Mouse (Mus musculus) lung, adult 2 months (tissue): Measurements from ENCODE around the gene Ankrd55. TPM values are rescaled to one million over a fixed set of nuclear protein-coding genes. Genes with fewer than 3 reads are reported as not detected.

Source experiments
- DNase-seq: peaks from one replicate; pipeline ENCODE4 v3.0.0; 2022
- H3K4me1 ChIP-seq: fragments of 200-500 bp; 2 replicates; pipeline ENCODE4 v1.6.1; 2011; ENCODE audit warnings: low read length; ENCODE audit not compliant: control insufficient read depth, insufficient read depth
- H3K4me3 ChIP-seq: fragments of 200-500 bp; replicated peaks from 2 replicates; pipeline ENCODE3; 2011; ENCODE audit warnings: low read depth, mild to moderate bottlenecking, control low read depth, low read length; ENCODE audit errors: extremely low read depth
- CTCF ChIP-seq: fragments of 200-500 bp; IDR thresholded peaks from 2 replicates; pipeline ENCODE4 v1.5.1; 2011; ENCODE audit warnings: mild to moderate bottlenecking, low read length, control low read depth; ENCODE audit not compliant: insufficient read depth
- POLR2A ChIP-seq: fragments of 200-500 bp; IDR thresholded peaks from 2 replicates; pipeline ENCODE4 v1.6.1; 2011; ENCODE audit warnings: low read depth, mild to moderate bottlenecking, control low read depth, low read length, borderline replicate concordance; ENCODE audit errors: extremely low read depth
- WGBS: fragments of 180-500 bp; shearing (Covaris S2); methylation state at CpG from one replicate; pipeline ENCODE4 v1.1.7; 2018; 5-methylcytosine and 5-hydroxymethylcytosine counted together
- polyA plus RNA-seq: library from polyadenylated mRNA; depleted of rRNA; stranded (reverse); fragments of >200 nt; gene quantifications from 2 replicates; pipeline ENCODE4 v1.2.3, GENCODE M21; 2012; rRNA removed

Ankrd55 gene
- polyA plus RNA-seq = 0.07 and 0.15 TPM in 2 replicates

GRCm38 (mm10) chr13:112288225-112289178 lies at the start of gene Ankrd55:
Gene Ankrd55 (plus strand): TSS chr13:112288451.
- WGBS = 13% methylated on average over 22 of the region's 22 CpGs
- H3K4me3 ChIP-seq = no peak within 1 kb of the TSS
- TF ChIP-seq POLR2A = no peak
- no peak for TF ChIP-seq CTCF
- no peaks in the 10 kb centered on the region for H3K4me1 ChIP-seq
- DNase-seq = peak; percentile 20

- DNase-seq = no peak
- no peak for TF ChIP-seq CTCF
- no peak for TF ChIP-seq POLR2A
- Histone ChIP-seq H3K4me1 (no peaks in the 10 kb centered on the region), H3K4me3 (no peak overlapping the region)
- WGBS = 91% methylated on average over 2 of the region's 2 CpGs
Measured at GRCm38 (mm10) chr13:112239239-112239638, 49.0 kb upstream of the Ankrd55 start.

GRCm38 (mm10) chr13:112241431-112241830 lies 46.8 kb upstream of the Ankrd55 start:
- DNase-seq = no peak
- 55% methylated on average over 8 of the region's 8 CpGs for WGBS
- TF ChIP-seq POLR2A = no peak
- no peak for TF ChIP-seq CTCF
- H3K4me3 ChIP-seq = no peak overlapping the region
- H3K4me1 ChIP-seq = no peaks in the 10 kb centered on the region

- Histone ChIP-seq H3K4me3 (no peak overlapping the region), H3K4me1 (no peaks in the 10 kb centered on the region)
- DNase-seq = no peak
- TF ChIP-seq POLR2A (no peak), CTCF (no peak)
- WGBS = 70% methylated on average over 5 of the region's 5 CpGs
Measured at GRCm38 (mm10) chr13:112245131-112245530, 43.1 kb upstream of the Ankrd55 start.

- no peak overlapping the region for H3K4me3 ChIP-seq
- WGBS = 61% methylated on average over 2 of the region's 2 CpGs
- H3K4me1 ChIP-seq = no peaks in the 10 kb centered on the region; the same call in 1 of the 2 replicates
- no peak for DNase-seq
- TF ChIP-seq POLR2A = no peak
- TF ChIP-seq CTCF = no peak
Measured at GRCm38 (mm10) chr13:112251433-112251832, 36.8 kb upstream of the Ankrd55 start.

GRCm38 (mm10) chr13:112252012-112252411 lies 36.2 kb upstream of the Ankrd55 start:
- TF ChIP-seq POLR2A (no peak), CTCF (no peak)
- no peak for DNase-seq

GRCm38 (mm10) chr13:112252991-112253620 lies 35.1 kb upstream of the Ankrd55 start:
- no peak overlapping the region for H3K4me3 ChIP-seq
- WGBS = 45% methylated on average over 13 of the region's 13 CpGs
- no peaks in the 10 kb centered on the region; the same call in 1 of the 2 replicates for H3K4me1 ChIP-seq
- no peak for DNase-seq
- TF ChIP-seq CTCF = no peak
- no peak for TF ChIP-seq POLR2A

More at GRCm38 (mm10) chr13:112252012-112252411, 36.2 kb upstream of the Ankrd55 start:
- WGBS = 68% methylated on average over 3 of the region's 3 CpGs
- H3K4me3 ChIP-seq = no peak overlapping the region
- H3K4me1 ChIP-seq = no peaks in the 10 kb centered on the region; the same call in 1 of the 2 replicates

- Histone ChIP-seq H3K4me3 (no peak overlapping the region), H3K4me1 (no peaks in the 10 kb centered on the region; the same call in 1 of the 2 replicates)
- no peak for DNase-seq
- no peak for TF ChIP-seq CTCF
- TF ChIP-seq POLR2A = no peak
- 57% methylated on average over 8 of the region's 8 CpGs for WGBS
Measured at GRCm38 (mm10) chr13:112254116-112254515, 34.1 kb upstream of the Ankrd55 start.

GRCm38 (mm10) chr13:112255862-112256261 lies 32.4 kb upstream of the Ankrd55 start:
- WGBS = 84% methylated on average over 5 of the region's 5 CpGs
- TF ChIP-seq CTCF = no peak
- TF ChIP-seq POLR2A = no peak
- Histone ChIP-seq H3K4me1 (no peaks in the 10 kb centered on the region; the same call in 1 of the 2 replicates), H3K4me3 (no peak overlapping the region)
- DNase-seq = no peak
